Mouse (Mus musculus) spleen, adult 2 months (tissue): ENCODE data around the gene 5430419D17Rik.

Source experiments
- CTCF ChIP-seq: fragments of 200-500 bp; IDR thresholded peaks from 2 replicates; pipeline ENCODE4 v1.5.1; 2011; ENCODE audit warnings: mild to moderate bottlenecking, inconsistent platforms; ENCODE audit not compliant: insufficient read depth, insufficient read length, insufficient replicate concordance; ENCODE audit errors: extremely low read depth
- POLR2A ChIP-seq: fragments of 200-500 bp; IDR thresholded peaks from 2 replicates; pipeline ENCODE4 v1.6.1; 2011; ENCODE audit warnings: low read depth, low read length, inconsistent platforms

GRCm38 (mm10) chr7:131244993-131245392 is 70.8 kb downstream of the 5430419D17Rik start:
- TF ChIP-seq POLR2A (no peak), CTCF (no peak)
